Mouse (Mus musculus): ENCODE data around the gene Rnf130.
"Not testable (repeated sequence)": the region's sequence is repeated elsewhere in the genome, so short reads cannot be mapped to it uniquely, and the experiment has no call there.

Rnf130 gene

GRCm38 (mm10) chr11:50086211-50086610, 61.1 kb downstream of the Rnf130 start:
- no peak for DNase-seq (ENCODE audit: low spot score)

- no peak for DNase-seq (ENCODE audit: low spot score)
Measured at GRCm38 (mm10) chr11:50089840-50090239, 64.7 kb downstream of the Rnf130 start.

DNA sequence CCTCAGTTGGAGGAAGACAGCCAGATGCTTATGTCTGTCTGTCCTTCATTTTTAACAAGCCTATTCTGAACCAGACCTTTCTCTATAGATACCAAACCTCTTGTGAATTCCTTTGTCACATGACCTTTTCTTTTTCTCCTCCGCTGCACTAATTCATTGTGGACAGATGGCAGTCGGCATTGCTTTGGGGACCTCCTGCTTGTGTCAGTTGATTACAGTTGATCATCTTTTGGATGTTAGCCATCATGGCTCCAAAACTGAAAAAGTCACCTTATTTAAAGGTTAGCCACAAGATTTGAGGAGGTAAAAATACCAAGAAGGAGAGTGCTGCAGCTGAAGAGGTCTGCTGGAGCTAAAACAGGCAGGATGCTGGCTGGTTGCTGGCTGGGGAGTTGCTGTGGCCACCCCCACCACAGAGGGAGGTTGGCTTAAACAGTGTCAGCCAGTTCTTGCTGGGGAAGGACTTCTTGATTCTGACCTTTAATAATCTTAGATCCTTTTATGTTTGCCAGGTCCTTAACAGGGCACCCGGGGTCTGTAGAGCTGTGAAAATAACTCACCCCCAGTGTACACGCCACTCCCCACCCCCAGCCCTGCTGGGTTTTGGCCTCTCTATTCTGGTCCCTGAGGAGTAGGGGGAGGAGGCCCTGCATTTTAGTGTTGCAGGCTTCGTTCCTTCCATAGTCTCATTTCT, 66.0 kb downstream of the Rnf130 start:
- DNase-seq (ENCODE audit: low spot score), result no peak

DNA sequence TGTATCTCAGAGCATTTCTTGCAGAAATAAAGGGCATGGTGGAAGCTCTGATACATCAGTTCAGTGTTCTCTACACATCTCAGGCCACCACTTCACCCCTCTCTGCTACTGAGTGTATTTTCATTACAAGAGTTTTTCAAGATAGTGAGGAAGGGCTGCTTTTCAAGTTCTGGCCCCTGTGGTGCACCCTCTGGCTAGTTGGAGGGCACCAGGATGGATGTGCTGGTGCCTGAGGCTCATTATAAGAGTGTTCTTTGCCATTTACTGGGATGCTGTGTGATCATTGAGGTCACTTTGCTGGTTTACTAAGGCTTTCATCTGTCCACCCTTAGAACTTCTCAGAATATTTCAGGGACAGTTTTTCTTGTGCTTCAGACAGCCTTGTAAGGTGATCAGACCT, 66.5 kb downstream of the Rnf130 start:
- no peak for DNase-seq (ENCODE audit: low spot score)

DNA sequence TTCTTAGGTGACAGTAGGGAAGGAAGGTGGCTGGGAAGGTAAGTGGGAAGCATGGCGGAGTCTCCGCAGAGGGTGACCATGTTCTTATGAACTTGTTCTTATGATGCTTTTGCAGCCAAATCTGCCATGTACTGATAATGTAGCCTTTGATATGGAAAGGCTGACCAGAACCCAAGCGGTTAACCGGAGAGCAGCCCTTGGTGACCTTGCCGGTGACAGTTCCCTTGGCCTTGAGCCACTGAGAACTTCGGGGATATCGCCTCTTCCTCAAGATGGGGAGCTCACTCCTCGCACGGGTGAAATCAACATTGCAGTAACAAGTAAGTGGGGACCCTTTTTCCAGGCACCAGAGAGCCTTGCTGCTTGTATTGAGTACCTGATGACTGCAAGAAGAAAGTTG, 70.5 kb downstream of the Rnf130 start:
- DNase-seq (ENCODE audit: low spot score), result no peak

DNA sequence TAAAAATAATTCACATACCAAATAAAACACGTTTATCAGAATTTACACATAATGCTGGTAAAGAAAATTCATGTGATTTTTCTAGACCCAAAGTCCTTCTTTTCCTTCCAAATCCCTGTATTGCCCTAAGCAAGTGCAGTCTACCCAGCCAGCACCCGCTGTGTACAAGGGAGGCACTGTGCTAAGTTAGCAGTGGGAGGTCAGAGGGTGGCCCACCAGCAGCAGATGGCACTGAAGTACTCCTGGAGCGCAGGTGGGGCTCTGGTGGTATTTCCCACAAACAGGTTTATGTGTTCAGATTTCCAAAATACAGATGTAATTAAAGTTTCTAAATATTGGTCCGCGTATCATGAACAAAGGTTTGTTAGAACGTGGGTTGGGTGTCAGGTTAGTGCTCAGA, 71.9 kb downstream of the Rnf130 start:
- DNase-seq (ENCODE audit: low spot score), result no peak

- DNase-seq (ENCODE audit: low spot score), result no peak
Measured at GRCm38 (mm10) chr11:50098961-50099481, 73.9 kb downstream of the Rnf130 start.

GRCm38 (mm10) chr11:50099692-50100091, 74.5 kb downstream of the Rnf130 start:
- no peak for DNase-seq (ENCODE audit: low spot score)

DNA sequence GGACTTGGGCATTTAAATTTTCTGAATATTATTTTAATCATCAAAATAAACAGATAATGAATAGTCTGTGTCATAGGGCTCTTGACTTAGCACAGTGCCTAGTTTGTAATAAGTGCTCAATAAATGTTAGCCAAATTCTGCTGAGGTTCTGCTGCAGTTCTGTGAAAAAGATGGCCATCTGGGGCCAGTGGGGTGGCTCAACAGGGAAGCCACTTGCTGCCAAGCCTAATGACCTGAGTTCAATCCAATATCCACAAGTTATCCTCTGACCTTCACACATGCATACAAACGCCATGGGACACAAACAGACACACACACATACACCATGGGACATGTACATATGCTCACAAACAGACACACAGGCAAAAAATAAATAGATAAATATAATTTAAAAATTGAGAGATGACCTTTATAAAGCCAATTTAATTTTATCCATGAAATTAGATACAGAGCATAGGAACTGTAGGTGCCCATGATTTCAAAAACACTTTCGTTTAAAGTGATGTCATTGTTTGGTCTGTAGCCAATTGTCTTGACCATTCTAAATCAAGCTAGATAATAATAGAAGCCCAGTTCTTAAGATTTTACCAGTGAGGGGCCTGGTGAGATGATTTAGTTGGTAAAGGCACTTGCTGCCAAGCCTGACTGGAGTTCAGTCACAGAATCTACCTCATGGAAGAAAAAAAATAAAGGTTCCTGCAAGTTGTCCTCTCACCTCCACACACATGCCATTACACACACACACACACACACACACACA, 75.6 kb downstream of the Rnf130 start:
- DNase-seq (ENCODE audit: low spot score), result no peak

DNA sequence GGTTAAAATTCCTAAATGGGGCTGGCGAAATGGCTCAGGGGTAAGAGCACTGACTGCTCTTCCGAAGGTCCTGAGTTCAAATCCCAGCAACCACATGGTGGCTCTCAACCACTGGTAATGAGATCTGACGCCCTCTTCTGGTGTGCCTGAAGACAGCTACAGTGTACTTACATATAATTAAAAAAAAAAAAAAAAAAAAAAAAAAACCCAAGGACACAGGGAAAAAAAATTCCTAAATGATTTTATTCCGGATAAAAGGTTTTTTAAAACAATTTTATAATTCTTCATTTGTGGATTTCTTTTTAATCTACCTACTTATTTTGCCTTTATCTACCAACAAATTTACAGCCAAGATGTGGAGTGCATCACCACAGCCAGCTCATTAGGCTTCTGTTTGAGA, 76.8 kb downstream of the Rnf130 start:
- not testable (repeated sequence) for DNase-seq (ENCODE audit: low spot score)

- no peak for DNase-seq (ENCODE audit: low spot score)
Measured at GRCm38 (mm10) chr11:50104016-50104415, 78.9 kb downstream of the Rnf130 start.

GRCm38 (mm10) chr11:50105237-50105636, 80.1 kb downstream of the Rnf130 start:
- DNase-seq (ENCODE audit: low spot score), result no peak

- no peak for DNase-seq (ENCODE audit: low spot score)
Measured at GRCm38 (mm10) chr11:50106024-50106423, 80.9 kb downstream of the Rnf130 start.

DNA sequence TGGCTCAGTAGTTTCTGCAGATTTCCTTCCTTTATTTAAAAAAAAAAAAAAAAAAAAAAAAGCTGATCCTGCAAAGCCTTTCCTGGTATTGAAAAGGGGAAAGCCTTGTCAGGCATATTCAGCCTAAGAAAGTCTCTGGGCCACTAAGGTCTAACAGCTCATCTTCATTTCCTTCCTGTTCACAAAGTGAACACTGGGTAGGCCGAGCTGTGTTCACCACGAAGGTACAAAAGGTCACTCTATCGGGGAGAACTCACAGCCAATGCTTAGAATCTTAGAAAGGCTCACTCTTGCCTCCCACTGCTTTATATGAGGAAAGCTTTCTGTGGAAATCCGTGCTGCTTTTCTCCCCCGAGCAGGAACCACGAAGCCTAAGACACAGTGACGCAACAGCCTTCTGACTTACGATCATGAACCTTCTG, 83.7 kb downstream of the Rnf130 start:
- no peak for DNase-seq (ENCODE audit: low spot score)

DNA sequence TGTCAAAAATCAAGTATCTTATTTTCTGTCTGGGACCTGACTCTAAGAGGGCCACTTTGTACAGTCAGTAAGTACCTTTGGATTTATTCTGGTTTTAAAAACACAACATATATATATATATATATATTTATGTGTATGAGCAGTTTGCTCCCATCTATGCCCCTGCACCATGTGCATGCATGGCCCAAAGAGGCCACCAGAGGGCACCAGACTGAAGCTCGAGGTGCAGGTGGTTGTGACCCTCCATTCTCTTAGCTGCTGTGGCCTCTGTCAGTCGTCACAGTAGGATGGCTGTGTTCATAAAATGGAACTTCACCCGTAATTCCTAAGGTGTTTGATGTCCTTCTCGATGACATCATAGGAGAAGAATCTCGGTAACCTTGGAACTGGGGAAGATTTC, 89.2 kb downstream of the Rnf130 start:
- DNase-seq (ENCODE audit: low spot score), result peak; percentile 76

GRCm38 (mm10) chr11:50122631-50123081, 97.5 kb downstream of the Rnf130 start:
- DNase-seq (ENCODE audit: low spot score), result no peak

DNA sequence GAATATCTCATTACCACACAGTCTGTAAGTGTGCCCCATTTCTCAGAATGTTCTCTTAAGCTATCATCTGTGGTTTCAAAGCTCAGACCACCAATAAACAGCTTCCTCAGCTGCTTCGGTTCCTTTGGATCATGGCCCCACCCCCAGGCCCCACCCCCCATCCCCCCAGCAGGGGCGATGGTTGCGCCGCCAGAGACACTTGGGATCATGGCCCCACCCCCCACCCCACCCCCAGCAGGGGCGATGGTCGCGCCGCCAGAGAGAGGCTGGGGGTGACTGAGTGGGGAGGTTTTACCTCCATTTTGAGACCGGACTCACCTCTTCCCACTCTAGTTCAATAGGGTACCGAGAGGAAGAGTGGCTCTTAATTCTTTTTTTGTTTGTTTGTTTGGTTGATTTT, 102.6 kb downstream of the Rnf130 start:
- DNase-seq (ENCODE audit: low spot score), result no peak

GRCm38 (mm10) chr11:50130811-50131766, 105.9 kb downstream of the Rnf130 start, which contains the start of gene Tbc1d9b:
Tbc1d9b (plus strand) TSS chr11:50131396.
- DNase-seq (ENCODE audit: low spot score), result peak; percentile 89

- no peak for DNase-seq (ENCODE audit: low spot score)
Measured at GRCm38 (mm10) chr11:50131801-50132201, 106.7 kb downstream of the Rnf130 start.

DNA sequence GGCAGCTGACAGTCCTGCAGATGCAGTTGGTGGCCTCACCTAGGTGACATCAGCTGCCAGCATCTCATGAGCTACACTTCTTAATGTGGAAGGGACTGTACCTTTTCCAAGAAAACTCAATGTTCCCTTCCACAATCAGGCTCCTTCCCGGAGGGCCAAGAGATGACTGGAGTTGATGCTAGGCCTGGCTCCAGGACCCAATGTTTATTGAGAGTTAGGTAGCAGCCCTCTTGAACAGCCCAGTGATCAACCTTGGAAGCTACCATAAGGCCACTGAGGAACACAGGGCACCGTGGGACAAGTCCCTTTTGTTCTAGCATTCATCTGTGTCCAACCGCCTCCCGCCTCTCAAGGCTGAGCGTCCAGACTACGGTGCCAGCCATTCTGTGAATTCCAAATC, 107.1 kb downstream of the Rnf130 start:
- no peak for DNase-seq (ENCODE audit: low spot score)

- no peak for DNase-seq (ENCODE audit: low spot score)
Measured at GRCm38 (mm10) chr11:50134136-50134859, 109.2 kb downstream of the Rnf130 start.

Data from urinary bladder, postnatal 14 days (tissue).